Mouse (Mus musculus): Measurements from ENCODE around the gene Slc47a2.

Gene Slc47a2

DNA sequence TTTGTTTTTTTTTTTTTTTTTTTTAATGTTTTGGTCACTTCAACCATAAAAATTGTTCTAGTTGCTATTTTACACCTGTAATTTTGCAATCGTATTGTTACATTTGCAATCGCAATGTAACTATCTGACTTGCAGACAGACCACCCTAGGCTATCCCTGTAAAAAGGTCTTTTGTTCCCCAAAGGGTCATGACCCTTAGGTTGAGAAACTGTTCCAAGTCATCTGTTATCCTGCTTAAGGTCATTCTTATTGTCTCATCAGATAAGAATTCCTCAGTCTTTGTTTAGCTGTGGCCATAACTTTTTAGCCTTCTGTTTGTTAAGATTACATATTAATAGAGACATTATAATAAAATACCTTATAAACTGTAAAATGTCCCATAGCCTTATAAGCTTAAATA, 49.4 kb downstream of the Slc47a2 start:
- intact Hi-C loops (cut with DNase I), result no loop called here

DNA sequence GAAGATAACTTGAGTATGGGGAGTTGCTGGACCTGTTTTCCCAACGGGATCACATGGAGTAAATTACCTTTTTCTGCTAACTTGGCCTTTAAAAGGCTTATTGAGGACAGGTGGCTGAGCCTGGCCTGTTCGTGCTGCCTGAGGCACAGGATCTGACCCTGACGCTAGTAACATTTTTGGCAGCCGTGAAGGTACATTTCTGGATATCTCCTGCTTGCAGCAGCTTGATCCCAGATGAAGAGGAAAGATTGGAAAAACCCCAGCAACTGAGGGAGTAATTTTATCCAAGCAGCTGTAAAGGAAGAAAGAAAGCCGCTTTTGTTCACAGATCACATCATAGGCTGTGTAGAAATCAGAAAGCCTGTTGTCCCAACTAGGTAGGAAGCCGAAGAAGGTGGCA, 58.3 kb downstream of the Slc47a2 start:
- intact Hi-C loops (cut with DNase I), result loop anchor here (5.0 kb wide), 1 partner anchor 473 kb away; no protein-coding TSS in a partner anchor

DNA sequence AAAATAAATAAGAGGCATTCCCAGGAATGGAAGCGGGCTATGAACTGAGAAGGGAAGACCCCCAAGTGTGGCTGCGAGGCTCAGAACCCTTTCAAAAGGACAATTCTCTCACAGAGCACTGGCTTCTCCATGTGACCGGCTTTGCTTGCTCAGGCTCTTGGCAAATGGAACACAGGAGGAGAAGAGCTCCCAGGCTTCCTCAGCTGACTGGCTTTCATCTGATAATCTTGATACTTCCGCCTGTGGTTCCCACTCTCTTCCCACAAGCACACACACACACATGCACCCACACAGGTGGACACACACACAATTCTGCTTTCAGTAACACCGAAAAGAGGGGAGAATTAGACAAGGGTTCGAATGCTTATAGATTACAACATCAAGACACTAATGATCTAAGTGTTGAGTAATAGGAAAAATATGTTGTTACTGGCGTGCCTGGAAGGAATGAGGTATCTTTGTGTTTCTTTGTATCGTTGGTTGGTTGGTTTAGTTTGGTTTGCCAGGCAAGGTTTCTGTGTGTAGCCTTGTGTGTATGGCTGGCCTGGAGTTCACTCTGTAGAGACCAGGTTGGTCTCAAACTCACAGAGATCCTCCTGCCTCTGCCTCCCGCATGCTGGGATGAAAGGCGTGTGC, 59.1 kb downstream of the Slc47a2 start:
- intact Hi-C loops (cut with DNase I), result loop anchor here (5.0 kb wide), 1 partner anchor 474 kb away; no protein-coding TSS in a partner anchor

DNA sequence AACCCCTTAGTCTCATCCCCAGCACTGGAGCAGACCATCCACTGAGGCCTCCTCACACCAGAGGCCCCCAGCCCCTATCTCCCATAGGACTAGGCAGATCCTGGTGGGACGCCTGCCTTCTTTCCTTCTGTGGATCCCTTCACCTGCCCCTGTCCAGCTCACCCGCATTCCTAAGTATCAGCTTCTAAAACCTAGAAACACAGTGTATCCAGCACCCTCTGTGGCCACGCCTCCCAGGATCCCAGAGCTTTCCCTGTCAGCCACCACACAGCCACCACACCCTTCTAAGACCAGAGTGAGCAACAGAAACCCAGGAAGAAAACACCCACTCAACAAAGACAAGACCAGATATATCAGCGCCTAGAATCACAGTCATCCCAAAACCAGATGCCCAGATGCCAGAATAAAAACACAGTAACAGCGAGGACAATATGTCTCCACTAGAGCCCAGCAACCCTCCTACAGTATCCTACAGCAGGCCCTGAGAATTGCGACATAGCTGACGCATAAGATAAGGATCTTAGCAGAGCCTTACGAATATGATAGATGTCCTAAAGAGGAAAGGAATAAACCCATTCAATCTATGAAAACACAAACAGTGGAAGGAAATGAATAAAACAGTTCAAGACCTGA, 64.1 kb downstream of the Slc47a2 start:
- intact Hi-C loops (cut with DNase I), result no loop called here

DNA sequence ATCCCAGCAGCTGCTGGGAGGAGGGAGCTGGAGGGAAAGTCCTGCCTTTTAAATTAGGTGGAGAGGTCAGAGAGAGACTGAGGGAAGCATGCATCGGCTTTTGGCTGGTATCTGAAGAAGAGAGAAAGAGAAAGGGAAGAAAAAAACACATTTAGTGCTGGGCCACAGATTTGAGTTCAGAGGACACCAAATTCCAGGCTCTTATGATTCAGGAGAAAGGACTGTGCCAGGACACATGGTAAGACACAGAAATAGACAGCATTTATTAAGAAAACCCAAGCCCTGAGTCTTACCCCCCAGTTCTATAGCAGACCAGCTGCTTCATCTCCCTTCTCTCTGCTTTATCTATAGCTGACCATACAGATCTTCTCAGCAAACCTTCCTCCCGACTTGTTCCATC, 64.7 kb downstream of the Slc47a2 start:
- intact Hi-C loops (cut with DNase I), result no loop called here

DNA sequence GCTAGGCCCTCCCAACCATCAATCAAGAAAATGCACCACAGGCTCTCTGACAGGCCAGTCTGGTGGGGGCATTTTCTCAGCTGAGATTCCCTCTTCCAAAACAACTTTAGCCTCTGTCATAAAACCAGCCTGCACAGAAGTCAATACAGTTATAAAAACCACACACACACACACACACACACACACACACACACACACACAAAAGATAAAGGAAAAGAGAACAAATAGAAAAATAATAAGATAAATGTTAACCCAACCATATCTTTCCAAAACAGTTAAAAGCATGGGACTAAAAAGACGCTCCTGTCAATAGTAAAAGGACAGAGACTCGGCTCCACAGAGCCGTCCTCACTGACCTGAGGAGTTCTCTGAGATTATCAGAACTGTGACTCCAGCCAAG, 66.2 kb downstream of the Slc47a2 start:
- intact Hi-C loops (cut with DNase I), result no loop called here

DNA sequence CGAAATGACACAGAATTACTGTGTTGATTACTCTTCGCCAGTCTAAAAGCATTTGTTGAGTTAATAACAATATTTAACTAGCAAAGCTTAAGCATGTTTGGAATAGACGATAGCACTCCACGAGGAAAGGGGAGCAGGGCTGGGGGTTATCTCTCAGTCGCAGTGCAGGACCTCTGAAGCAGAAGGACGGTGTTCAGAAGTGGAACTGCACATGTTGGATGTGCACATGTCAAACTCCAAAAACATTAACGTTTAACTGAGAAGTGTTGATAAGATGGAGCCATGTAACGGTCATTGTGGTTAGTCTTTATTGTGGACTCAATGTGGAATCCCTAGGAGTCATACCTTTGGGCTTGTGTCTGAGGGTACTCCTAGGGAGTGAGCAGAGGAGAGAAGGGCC, 67.6 kb downstream of the Slc47a2 start:
- intact Hi-C loops (cut with DNase I), result no loop called here

DNA sequence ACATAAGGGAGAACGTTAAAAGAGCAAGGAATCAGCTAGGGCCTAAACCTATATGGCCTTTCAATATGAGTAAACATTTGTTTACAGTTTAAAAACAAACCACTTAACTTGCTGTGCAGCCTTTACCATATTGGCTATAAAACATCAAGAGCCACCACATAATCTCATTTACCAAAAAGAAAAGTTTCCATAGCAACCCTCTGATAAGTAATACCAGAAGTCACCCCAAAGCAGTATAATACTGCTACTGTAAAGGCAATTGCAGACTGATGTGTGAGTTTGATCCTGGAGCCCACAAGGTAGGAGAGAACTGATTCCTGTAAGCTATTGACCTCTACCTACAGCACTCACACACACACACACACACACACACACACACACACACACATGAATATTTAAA, 68.2 kb downstream of the Slc47a2 start:
- intact Hi-C loops (cut with DNase I), result no loop called here

DNA sequence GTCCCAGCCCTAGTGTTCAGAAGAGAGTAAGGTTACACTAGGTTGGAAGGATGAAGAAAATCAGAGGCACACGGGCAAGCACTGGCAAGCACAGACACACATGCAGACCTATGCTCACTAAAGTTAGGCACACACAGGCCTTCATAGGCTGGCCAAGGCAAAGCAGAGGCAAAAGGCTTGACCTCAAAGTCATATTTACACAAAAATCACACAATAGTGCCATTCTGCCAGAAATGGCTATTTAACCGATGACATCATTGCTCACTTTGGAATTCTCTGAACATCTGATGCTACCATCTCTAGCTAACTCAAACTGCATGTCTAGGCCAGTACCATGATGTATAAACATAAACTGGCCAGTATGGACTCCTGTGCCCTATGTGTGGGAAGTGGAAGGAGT, 68.7 kb downstream of the Slc47a2 start:
- intact Hi-C loops (cut with DNase I), result no loop called here

DNA sequence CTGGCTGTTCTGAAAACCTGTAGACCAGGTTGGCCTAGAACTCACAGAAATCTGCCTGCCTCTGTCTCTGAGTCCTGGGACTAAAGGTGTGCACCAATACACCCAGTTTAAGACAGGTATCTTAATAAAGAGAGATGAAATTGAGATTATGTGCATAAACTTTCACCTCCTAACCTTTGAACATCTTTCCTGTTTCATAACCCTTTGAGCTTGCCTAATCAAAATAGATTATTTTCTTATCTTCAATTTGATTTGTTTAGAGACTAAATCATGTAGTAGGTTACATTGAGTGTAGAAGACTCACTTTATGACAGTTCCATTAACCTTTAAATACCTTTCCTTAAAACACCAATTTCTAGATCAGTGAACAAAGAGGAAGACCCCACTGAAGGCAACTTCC, 71.0 kb downstream of the Slc47a2 start:
- intact Hi-C loops (cut with DNase I), result no loop called here

DNA sequence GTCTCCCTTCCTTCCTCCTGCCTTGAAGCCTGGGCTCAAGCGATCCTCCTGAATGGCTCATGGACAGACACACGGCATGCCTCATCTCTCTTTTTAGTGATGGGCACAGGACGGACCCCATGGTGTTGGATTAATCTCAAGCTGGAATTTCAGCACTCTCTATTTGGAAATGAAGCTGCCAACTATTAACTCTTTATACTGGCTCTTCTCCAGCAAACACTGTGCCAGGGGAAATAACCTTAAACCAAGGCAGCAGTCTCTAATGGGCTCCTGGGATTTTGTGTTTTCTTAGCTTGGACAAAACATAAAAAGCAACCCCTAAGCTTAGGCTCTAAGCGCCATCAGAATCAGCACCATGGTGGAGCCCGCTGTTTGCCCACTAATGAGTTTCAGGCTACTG, 72.3 kb downstream of the Slc47a2 start:
- intact Hi-C loops (cut with DNase I), result no loop called here

DNA sequence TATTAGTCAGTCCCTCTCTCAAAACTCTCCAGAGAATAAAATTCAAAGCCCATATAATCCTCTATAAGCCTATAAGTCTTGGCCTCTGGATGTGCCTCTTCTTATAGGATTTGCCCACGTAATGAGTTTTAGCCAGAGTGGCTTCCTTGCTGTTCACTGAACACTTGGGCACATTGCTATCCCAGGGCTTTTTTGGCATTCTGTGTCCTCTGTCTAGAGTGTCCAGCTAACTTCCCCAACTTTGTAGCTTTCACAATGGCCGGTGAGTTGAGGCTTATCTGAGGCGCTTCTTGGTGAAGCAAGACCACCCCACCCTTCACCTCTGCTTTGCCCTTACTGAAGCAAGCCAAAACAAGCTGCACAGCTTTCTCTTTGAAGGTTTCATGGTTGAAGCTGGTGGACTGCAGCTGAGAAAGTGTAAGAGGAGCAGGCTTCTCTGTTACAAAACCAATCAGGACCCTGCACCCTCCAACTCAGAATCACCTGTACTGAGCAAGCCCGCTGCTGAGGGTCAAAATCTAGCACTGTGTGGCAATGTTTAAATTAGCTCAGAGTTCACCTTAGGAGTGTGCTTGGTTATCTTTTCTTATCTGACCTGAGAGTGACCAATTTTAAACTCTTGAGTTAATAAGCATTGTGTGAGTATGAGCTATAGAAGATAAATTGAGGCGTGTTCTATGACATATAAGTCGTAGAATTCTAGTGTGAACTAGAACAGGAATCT, 73.9 kb downstream of the Slc47a2 start:
- intact Hi-C loops (cut with DNase I), result loop anchor here (10.0 kb wide), 1 partner anchor 74 kb away; no protein-coding TSS in a partner anchor

DNA sequence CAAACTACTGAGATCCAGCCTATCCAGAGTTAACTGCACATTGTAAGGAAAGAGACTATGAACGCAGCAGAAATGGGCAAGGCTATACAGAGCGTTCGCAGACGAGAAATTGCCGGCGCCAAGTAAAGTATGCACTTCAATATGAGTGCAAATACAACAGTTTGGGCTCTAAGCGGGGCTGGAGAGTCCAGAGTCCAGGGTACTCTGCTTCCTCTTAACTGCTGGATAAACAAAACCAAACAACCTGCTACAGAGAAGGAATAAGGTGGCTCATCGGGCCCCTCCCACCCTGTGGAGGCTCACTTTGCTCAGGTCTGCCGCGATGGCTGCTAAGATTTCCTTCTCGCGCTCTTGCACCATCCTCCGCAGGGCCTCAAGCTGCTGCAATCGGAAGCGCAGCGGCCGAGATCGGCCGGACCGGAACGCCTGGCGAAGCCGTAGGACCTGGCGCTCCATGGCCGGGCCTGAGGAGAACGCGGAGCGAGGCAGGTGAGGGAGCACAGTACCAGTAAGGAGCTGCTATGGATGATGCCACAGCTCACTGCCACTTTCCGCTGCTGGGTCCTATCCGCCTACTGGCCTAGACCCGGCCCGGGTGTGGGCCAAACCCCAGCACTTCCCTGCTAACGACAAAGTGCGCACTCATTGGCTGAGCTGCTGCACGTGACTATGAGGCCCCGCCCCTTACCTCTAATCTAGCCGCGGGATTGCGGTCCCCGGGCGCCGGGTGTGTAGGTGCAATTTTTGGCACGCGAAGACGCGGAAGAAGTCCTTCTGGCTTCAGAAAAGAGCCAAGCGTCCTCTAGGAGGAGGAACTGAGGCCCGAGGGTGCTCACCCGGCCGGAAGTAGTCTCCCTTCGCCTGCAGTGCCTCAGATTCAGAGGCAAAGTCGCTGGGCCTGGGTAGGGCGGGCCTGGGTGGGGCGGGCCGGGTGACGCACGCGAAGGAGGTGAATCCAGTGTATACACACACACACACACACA, 75.8 kb downstream of the Slc47a2 start, which contains the start of gene Aldh3a2:
Aldh3a2 (minus strand) TSS at position 914 of the 983 bp plus-strand sequence.
- intact Hi-C loops (cut with DNase I), result loop anchor here (10.0 kb wide), 1 partner anchor 72 kb away; no protein-coding TSS in a partner anchor

DNA sequence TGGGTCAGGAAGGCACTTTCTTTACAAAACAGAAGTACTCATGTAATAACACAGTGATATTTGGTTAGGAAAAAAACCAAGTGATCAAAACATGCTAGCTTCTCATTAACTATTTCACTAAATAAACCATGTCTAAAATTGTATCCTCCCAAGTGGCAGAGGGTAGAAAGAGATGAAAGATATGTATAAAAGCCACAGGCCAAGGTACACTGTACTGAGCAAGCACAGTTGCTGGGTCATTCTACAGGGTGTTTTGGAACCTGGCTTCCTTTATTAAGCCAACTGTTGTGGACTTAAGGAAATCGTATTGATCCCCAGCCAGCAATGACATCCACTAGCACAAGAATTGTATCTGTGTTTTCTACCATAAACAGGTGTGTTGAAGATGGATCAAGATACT, 78.8 kb downstream of the Slc47a2 start:
- intact Hi-C loops (cut with DNase I), result loop anchor here (10.0 kb wide), 1 partner anchor 69 kb away; no protein-coding TSS in a partner anchor

DNA sequence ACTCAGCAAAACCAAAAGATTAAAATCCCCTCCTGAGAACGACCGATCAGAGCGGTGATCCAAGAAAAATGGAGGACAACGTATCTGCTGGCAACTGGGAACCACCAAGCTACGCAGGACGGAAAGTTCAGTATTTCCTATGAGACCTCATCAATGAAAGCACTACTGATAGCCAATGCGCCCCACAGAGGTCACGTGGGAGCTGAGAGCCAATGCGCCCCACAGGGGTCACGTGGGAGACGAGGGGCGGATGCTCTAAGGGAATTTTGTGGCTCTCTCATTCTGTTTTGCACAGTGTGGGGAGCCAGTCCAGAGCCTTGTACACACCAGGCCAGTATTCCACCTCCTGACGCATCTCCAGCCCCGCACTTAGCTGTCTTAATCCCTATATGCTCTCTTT, 80.1 kb downstream of the Slc47a2 start:
- intact Hi-C loops (cut with DNase I), result loop anchor here (10.0 kb wide), 1 partner anchor 68 kb away; no protein-coding TSS in a partner anchor

DNA sequence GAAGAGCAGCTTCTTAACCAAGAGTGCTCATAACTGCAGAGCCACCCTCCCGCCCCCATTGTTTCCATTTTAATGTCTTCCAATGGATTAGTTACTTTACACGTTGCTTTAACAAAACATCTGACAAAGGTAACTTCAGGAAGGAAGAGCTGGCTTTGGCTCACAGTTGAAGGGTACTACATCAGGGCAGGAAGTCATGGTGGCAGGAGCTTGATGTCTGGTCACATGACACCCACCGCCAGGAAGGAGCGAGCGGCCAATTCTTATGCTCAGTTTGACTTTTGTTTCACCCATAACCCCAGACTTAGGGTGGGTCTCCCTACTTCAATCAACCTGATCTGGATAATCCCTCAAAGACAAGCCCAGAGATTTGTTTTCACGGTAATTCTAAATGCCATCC, 83.6 kb downstream of the Slc47a2 start:
- intact Hi-C loops (cut with DNase I), result no loop called here

DNA sequence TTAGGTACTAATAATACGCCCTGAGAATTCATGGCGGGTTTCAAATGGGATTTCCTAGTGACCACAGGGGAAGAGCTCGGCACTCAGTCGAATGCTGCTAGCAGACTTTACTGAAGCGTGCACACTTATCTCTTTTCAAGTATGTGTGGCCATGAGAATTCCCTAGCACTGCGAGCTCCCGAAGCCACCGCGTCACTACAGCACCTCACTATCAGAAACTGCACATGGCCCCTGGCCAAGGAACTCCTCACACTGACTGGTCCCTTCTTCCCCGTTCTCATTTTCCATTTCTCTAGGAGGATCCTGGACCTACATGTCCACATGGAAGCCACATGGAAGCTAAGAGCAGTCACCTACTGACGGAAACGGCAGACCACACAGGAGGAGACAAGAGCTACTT, 89.9 kb downstream of the Slc47a2 start:
- intact Hi-C loops (cut with DNase I), result no loop called here

DNA sequence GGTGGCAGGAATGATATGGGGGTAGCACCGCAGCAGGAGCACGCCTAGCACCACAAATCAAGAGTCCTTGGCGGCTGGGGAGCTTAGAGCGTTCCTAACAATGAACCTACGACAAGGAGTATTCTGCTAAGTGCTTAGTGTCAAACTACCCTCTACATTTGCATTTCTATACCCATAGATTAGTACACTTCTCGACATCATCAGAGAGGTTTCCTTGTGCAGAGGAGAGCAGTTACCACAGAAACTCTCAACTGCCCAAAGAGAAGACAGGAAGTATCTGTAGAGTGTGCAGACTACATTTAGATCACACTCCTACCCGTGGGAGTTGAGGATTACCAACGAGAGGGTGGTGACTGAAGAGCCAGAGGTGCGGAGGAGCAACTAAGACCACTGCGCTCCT, 90.9 kb downstream of the Slc47a2 start:
- intact Hi-C loops (cut with DNase I), result no loop called here
